Mouse (Mus musculus): ENCODE data around the gene Oscp1. TPM values are rescaled to one million over a fixed set of nuclear protein-coding genes. Genes with fewer than 3 reads are reported as not detected.
"Not testable (repeated sequence)": the region's sequence is repeated elsewhere in the genome, so short reads cannot be mapped to it uniquely, and the experiment has no call there.

The Oscp1 gene
- total RNA-seq, 2 experiments from 2014 or later, result 8.2 to 11.2 TPM

- no peak for DNase-seq
Observed at GRCm38 (mm10) chr4:126083021-126083420, 24.7 kb downstream of the Oscp1 start.

GRCm38 (mm10) chr4:126084382-126084781 lies 26.0 kb downstream of the Oscp1 start:
- no peak for DNase-seq

GRCm38 (mm10) chr4:126085996-126086576 lies 27.7 kb downstream of the Oscp1 start:
- peak; percentile 89 for DNase-seq

- DNase-seq, result no peak
Observed at GRCm38 (mm10) chr4:126090101-126090847, 31.9 kb downstream of the Oscp1 start.

- DNase-seq, result no peak
Observed at GRCm38 (mm10) chr4:126090848-126091124, 32.4 kb downstream of the Oscp1 start.

GRCm38 (mm10) chr4:126091873-126092272 lies 33.5 kb downstream of the Oscp1 start:
- no peak for DNase-seq

- DNase-seq, result not testable (repeated sequence)
Observed at GRCm38 (mm10) chr4:126095622-126096430, 37.5 kb downstream of the Oscp1 start.

- DNase-seq, result peak; percentile 95
Observed at GRCm38 (mm10) chr4:126096464-126097111, 38.2 kb downstream of the Oscp1 start, which contains the start of gene Lsm10. Gene Lsm10 (plus strand): TSS chr4:126096623.

- no peak for DNase-seq
Observed at GRCm38 (mm10) chr4:126097711-126098253, 39.4 kb downstream of the Oscp1 start.

- no peak for DNase-seq
Observed at GRCm38 (mm10) chr4:126099365-126099764, 41.0 kb downstream of the Oscp1 start.

GRCm38 (mm10) chr4:126100764-126101163 lies 42.4 kb downstream of the Oscp1 start:
- no peak for DNase-seq

GRCm38 (mm10) chr4:126102061-126102841 lies 43.9 kb downstream of the Oscp1 start:
- DNase-seq, result no peak

GRCm38 (mm10) chr4:126103057-126103581 lies 44.8 kb downstream of the Oscp1 start:
- peak; percentile 95 for DNase-seq

GRCm38 (mm10) chr4:126103590-126104068 lies 45.3 kb downstream of the Oscp1 start, which contains the start of gene Stk40:
Gene Stk40 (plus strand): TSS chr4:126103957.
- peak; percentile 99 for DNase-seq

- DNase-seq, result peak; percentile 63
Observed at GRCm38 (mm10) chr4:126104261-126105075, 46.1 kb downstream of the Oscp1 start.

GRCm38 (mm10) chr4:126105131-126105783 lies 46.9 kb downstream of the Oscp1 start:
- no peak for DNase-seq

- peak; percentile 78 for DNase-seq
Observed at GRCm38 (mm10) chr4:126108061-126108740, 49.8 kb downstream of the Oscp1 start.

- peak; percentile 61 for DNase-seq
Observed at GRCm38 (mm10) chr4:126109613-126110373, 51.4 kb downstream of the Oscp1 start.

Data from adrenal gland, postnatal 10 days (tissue).